Mouse (Mus musculus): ENCODE results near the gene Sspn.

The Sspn gene

DNA sequence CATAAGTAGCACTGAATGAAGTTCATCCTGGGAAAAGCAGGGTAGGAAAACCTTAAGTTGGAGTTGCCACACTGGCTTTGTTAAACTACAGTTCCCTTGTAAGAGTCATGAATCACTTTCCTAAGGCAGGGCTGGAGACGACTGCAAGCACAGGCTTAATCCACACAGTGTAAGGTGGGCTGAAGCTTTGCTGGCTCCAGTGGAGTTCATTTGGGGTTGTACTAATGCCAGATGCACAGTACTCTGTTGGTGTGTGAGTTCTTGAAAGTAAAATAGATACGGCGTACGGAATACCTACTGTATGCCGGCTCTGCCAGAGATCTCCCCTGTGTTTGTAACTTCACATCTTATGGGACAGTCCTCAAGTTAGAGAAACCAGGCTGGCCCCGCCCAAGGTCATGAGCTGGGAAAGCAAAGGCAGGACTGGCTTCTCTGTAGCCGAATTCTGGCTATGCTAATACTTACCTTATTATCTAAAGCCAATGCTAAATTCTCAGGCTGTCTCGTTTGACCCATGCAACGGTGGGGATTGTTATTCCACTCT is 3.3 kb downstream of the Sspn start:
- no peak for DNase-seq

- DNase-seq = no peak
Measured at GRCm38 (mm10) chr6:145935912-145936311, 4.5 kb downstream of the Sspn start.

DNA sequence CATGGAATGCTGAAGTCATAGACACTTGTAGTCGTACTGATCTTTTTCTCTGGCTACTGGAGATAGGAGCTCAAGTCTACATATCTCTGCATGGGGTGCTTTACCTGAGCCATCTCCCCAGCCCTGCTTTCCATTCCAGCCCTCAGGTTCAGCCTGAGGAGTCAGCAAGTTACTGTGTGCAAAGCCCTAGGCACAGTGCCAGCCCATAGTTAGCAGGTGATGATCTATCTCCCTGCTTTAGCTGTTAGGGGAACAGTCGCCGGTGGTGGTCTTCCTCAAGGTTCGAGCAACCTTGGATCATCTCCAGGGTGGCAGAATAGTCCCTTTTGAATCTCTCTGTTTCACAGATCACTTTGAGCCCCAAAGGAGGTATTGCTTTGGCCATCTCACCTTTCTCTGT is 5.1 kb downstream of the Sspn start:
- no peak for DNase-seq

DNA sequence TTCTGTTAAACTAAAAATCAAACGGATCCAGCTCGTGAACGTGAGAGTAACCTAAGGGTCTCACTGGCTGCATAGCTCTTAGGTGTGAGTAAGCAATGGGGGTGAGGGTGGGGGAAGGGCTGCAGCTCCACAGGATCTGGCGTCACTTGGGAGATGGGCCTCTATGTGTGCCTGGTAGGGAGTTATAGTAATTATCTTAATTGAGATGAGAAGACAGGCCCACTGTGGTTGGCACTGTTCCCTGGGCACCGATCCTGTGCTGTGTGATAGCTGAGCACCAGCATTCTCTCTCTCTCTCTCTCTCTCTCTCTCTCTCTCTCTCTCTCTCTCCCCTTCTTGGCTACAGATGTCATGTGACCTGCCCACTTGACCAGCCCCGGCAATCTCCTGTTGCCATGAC is 9.4 kb downstream of the Sspn start:
- no peak for DNase-seq

- DNase-seq = no peak
Measured at GRCm38 (mm10) chr6:145942263-145942966, 11.0 kb downstream of the Sspn start.

- no peak for DNase-seq
Measured at GRCm38 (mm10) chr6:145943414-145943813, 12.0 kb downstream of the Sspn start.

GRCm38 (mm10) chr6:145945700-145946344 is 14.4 kb downstream of the Sspn start:
- DNase-seq = no peak

DNA sequence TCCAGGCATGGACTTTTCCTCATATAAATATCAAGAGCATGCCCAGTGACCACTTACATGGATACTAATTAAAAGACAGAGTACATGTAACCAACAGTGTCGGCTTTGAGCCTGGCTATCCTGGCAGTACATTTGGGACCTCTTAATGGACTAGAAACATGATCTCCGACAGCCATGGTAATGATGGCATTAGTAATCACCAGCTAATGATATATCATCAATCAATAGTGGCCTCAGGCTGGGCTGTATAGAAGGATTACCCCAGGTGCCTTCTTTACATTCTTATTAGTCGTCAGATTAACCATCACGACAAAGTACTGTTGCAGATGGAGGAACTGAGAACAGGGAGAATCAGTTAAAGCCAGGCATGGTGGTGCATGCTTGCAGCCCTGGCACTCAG is 17.6 kb downstream of the Sspn start:
- DNase-seq = no peak

- DNase-seq = no peak
Measured at GRCm38 (mm10) chr6:145950626-145951025, 19.2 kb downstream of the Sspn start.

DNA sequence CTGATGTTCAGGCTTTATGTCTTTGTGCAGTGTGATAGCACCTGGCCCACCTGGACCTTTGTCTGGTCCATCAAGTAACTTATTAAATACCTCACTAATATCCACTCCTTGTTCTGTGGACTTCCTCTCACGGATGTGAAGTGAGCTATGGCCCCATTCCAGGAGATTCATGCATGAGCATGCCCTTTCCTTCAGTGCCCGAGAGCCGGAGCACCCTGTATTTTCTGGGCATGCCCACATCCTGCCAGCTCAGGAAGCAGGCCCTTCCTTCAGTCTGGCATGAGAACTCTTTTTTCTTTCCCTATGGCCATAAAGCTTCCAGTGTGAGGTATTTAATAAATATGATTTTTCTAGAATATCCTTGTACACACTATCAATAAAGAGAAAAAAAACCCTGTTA is 21.2 kb downstream of the Sspn start:
- DNase-seq = no peak

DNA sequence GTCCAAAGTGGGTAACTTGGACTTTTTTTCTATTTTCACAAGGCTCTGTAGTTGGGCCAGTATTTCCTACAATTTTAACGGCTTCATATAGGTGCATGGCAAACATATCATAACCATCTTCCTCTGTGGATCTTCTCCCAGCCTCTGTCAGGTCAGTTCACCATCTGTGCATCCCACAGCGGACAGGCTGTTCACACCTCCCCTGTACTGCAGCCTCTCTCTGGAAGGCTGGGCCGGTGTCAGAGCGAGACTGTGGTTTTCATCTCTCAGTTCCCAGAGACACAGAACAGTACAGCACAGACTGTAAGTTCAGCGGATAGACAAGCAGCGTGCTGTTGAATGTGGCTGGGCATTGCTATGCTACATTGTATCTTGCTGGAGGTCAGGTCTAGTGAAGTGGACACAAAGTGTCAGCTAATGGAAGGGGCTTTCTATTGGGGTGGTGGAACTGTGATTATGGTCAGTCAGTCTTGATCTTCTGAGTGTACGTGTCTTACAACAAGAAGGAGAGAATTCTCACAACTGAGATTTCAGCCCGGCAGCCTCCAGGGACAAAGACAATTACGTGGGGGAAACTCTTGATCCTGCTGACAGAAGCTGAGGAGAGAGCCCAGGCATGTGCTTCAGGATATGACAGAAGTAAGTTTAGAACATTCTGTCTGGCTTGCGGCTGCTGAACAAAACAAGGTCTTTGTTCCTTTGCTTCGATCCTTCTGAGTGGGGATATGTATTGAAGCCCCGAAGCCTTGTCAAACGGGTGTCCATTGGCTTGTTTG is 21.9 kb downstream of the Sspn start:
- DNase-seq = no peak

GRCm38 (mm10) chr6:145957427-145957965 is 26.1 kb downstream of the Sspn start:
- no peak for DNase-seq

- no peak for DNase-seq
Measured at GRCm38 (mm10) chr6:145958070-145958469, 26.6 kb downstream of the Sspn start.

DNA sequence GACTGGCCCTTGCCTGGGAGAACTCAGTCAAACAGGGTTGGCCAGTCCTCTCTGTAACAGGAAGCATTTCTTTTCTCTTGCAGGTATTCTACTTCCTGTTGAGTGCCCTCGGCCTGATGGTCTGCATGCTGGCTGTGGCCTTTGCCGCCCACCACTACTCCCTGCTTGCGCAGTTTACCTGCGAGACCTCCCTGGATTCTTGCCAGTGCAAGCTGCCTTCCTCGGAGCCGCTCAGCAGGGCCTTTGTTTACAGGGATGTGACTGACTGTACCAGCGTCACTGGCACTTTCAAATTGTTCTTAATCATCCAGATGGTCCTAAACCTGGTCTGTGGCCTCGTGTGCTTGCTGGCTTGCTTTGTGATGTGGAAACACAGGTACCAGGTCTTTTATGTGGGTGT is 29.6 kb downstream of the Sspn start:
- no peak for DNase-seq

- DNase-seq = no peak
Measured at GRCm38 (mm10) chr6:145963966-145964365, 32.5 kb downstream of the Sspn start.

DNA sequence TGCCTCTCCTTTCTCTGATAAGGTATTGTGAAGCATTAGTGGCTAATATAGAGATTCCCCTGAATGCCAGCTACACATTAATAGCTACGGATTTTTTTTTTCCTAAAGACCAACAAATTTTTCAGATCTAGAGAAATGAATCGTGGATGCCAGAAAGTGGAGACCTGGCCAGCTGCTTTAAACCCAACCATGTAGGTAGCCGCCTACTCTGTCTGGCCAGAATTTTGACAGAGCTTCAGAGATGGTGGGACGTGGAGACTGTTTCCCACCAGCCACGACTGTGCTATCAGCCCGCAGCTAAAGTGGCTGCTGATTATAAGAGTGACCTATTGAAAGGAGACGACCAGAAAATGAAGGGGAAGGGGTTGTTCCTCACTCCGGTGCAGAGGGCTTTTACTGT is 36.3 kb downstream of the Sspn start:
- no peak for DNase-seq

- DNase-seq = no peak
Measured at GRCm38 (mm10) chr6:145968301-145968818, 36.9 kb downstream of the Sspn start.

DNA sequence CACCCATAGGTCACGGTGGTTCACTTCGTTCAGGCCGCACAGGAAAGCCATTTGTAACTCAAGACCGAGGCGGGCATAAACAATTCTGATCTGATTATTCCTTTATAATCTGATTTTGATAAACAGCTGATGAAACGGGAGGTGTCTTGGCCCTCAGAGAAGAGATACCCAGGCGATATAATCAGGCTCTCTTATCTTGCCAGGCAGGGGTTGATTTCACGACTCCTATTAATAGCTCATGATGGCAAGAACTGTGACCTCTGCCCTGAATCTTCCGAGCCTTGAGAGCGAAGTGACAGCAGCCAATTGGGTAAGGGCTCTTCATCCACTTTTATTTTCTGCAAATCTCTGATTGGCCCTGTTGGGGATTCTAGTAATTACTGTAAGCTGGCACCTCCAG is 37.4 kb downstream of the Sspn start:
- no peak for DNase-seq

GRCm38 (mm10) chr6:145969572-145969971 is 38.1 kb downstream of the Sspn start:
- peak; percentile 14 to 15 for DNase-seq

DNA sequence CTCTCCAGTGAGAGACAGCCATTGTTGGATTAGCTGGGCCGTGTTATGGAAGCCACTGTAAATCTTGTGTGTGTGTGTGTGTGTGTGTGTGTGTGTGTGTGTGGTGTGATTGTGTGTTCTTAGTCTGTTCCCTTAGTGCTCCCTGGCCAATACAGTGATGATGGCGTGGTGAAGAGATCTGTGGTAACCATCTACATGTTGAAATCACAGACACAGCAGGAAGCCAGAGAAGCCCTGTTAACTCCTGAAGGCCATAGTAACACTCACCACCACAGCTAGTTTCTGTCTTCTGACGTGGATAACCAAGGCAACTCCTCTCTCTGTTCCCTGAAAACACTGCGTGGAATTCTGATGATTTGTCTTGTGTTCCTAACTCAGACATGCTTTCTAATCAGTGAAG is 40.7 kb downstream of the Sspn start:
- DNase-seq = no peak

DNA sequence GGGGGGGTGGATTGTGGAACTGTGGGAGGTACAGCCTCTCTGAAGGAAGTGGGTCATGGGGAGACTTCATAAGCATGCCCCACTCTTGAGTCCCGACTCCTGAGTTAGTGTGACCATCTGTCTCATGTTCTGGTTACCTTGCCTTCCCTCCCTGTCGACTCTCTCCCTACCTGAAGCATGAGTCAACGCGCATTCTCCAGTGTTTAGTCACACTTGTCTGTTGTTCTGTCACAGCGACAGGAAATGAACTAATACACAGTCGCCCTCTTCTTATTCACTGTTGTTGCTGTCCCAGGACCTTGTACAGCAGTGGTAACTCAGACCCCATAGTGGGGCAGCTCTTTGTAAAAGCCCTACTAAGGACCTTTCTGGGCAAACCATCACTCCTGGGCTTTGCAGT is 41.4 kb downstream of the Sspn start:
- DNase-seq = no peak

DNA sequence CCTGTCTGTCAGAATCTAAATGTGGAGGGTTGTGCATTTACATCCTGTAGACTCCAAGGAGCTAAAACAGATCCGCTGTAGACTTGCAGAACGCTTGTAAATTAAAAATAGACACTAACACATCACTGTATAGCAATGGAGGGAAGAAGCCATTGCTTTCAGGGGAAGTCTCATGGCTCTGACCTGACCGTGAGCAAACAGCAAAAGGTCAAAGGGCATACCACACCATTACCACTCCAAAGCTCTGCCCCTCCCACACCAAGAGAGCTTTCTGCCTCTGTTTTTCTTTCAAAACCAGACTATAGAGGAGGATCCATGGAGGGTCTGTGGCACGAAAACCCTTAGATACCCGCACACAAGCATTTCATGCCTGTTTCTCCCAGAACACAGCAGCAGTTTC is 41.9 kb downstream of the Sspn start:
- no peak for DNase-seq

GRCm38 (mm10) chr6:145974766-145975165 is 43.3 kb downstream of the Sspn start:
- DNase-seq = no peak
